Mouse (Mus musculus): ENCODE data around the gene Sdr9c7.
"Not testable (repeated sequence)": the region's sequence is repeated elsewhere in the genome, so short reads cannot be mapped to it uniquely, and the experiment has no call there.

Gene Sdr9c7

GRCm38 (mm10) chr10:127907386-127907951 lies 9.2 kb downstream of the Sdr9c7 start:
- DNase-seq (ENCODE audit: low spot score): no peak

GRCm38 (mm10) chr10:127915578-127915977 lies 17.3 kb downstream of the Sdr9c7 start:
- no peak for DNase-seq (ENCODE audit: low spot score)

- DNase-seq (ENCODE audit: low spot score): not testable (repeated sequence)
Observed at GRCm38 (mm10) chr10:127917183-127917582, 18.9 kb downstream of the Sdr9c7 start.

- no peak for DNase-seq (ENCODE audit: low spot score)
Observed at GRCm38 (mm10) chr10:127917651-127918050, 19.3 kb downstream of the Sdr9c7 start.

GRCm38 (mm10) chr10:127922241-127922640 lies 23.9 kb downstream of the Sdr9c7 start:
- no peak for DNase-seq (ENCODE audit: low spot score)

GRCm38 (mm10) chr10:127923024-127923423 lies 24.7 kb downstream of the Sdr9c7 start:
- no peak for DNase-seq (ENCODE audit: low spot score)

- DNase-seq (ENCODE audit: low spot score): peak; percentile 69
Observed at GRCm38 (mm10) chr10:127924597-127925378, 26.5 kb downstream of the Sdr9c7 start.

GRCm38 (mm10) chr10:127927737-127928136 lies 29.4 kb downstream of the Sdr9c7 start:
- DNase-seq (ENCODE audit: low spot score): no peak

- DNase-seq (ENCODE audit: low spot score): no peak
Observed at GRCm38 (mm10) chr10:127932290-127932926, 34.1 kb downstream of the Sdr9c7 start.

GRCm38 (mm10) chr10:127936271-127936670 lies 38.0 kb downstream of the Sdr9c7 start:
- DNase-seq (ENCODE audit: low spot score): peak; percentile 82

GRCm38 (mm10) chr10:127936747-127937409 lies 38.6 kb downstream of the Sdr9c7 start:
- DNase-seq (ENCODE audit: low spot score): no peak

- DNase-seq (ENCODE audit: low spot score): peak; percentile 28
Observed at GRCm38 (mm10) chr10:127937428-127938010, 39.2 kb downstream of the Sdr9c7 start.

GRCm38 (mm10) chr10:127939667-127940066 lies 41.3 kb downstream of the Sdr9c7 start:
- DNase-seq (ENCODE audit: low spot score): not testable (repeated sequence)

- DNase-seq (ENCODE audit: low spot score): peak; percentile 67
Observed at GRCm38 (mm10) chr10:127945432-127946064, 47.2 kb downstream of the Sdr9c7 start.

GRCm38 (mm10) chr10:127949596-127950130 lies 51.3 kb downstream of the Sdr9c7 start:
- DNase-seq (ENCODE audit: low spot score): no peak

- DNase-seq (ENCODE audit: low spot score): no peak
Observed at GRCm38 (mm10) chr10:127951390-127951789, 53.1 kb downstream of the Sdr9c7 start.

- DNase-seq (ENCODE audit: low spot score): no peak
Observed at GRCm38 (mm10) chr10:127951821-127952220, 53.5 kb downstream of the Sdr9c7 start.

- DNase-seq (ENCODE audit: low spot score): no peak
Observed at GRCm38 (mm10) chr10:127955034-127955433, 56.7 kb downstream of the Sdr9c7 start.

- DNase-seq (ENCODE audit: low spot score): peak; percentile 38
Observed at GRCm38 (mm10) chr10:127956168-127956816, 58.0 kb downstream of the Sdr9c7 start.

- DNase-seq (ENCODE audit: low spot score): no peak
Observed at GRCm38 (mm10) chr10:127959161-127959679, 60.9 kb downstream of the Sdr9c7 start.

All from testis, postnatal 14 days (tissue).